Comparison of ENCODE assay signal across 8 mouse cellular contexts in genomic region chr6:87788896-87789587, GRCm38 (mm10). TPM values are rescaled to one million over a fixed set of nuclear protein-coding genes. Genes with fewer than 3 reads are reported as not detected.
DNase-seq lines count a peak whose midpoint lies in the region; ATAC-seq lines count a peak whose summit lies in the region.

No protein-coding gene starts in this region.

- 31% methylated on average over 5 of the region's 5 CpGs for WGBS in heart, embryonic 13.5 days
- 81% methylated on average over 5 of the region's 5 CpGs for WGBS in limb, embryonic 10.5 days
- 37% methylated on average over 5 of the region's 5 CpGs for WGBS in midbrain, embryonic 16.5 days
- 72% methylated on average over 5 of the region's 5 CpGs for WGBS in hindbrain, embryonic 10.5 days

- peaks cover 28% of the 10 kb centered on the region for H3K36me3 ChIP-seq in heart, embryonic 13.5 days
- peaks cover 17% of the 10 kb centered on the region for H3K36me3 ChIP-seq in limb, embryonic 10.5 days
- peaks cover 7% of the 10 kb centered on the region for H3K36me3 ChIP-seq in midbrain, embryonic 16.5 days (ENCODE audit: control insufficient read depth, insufficient read depth, low read length)
- H3K36me3 ChIP-seq in hindbrain, embryonic 10.5 days, result peaks cover 13% of the 10 kb centered on the region

- no peaks in the 10 kb centered on the region for H3K27me3 ChIP-seq in heart, embryonic 13.5 days (replicated peaks)
- no peaks in the 10 kb centered on the region for H3K27me3 ChIP-seq in limb, embryonic 10.5 days (ENCODE audit: low read depth, poor library complexity, severe bottlenecking)
- no peaks in the 10 kb centered on the region for H3K27me3 ChIP-seq in midbrain, embryonic 16.5 days (ENCODE audit: control insufficient read depth, insufficient read depth, low read depth, low read length)
- H3K27me3 ChIP-seq in hindbrain, embryonic 10.5 days (ENCODE audit: insufficient read depth, poor library complexity, severe bottlenecking), result no peaks in the 10 kb centered on the region

- H3K9me3 ChIP-seq in heart, embryonic 13.5 days, result no peaks in the 10 kb centered on the region
- no peaks in the 10 kb centered on the region for H3K9me3 ChIP-seq in limb, embryonic 10.5 days (replicated peaks)
- H3K9me3 ChIP-seq in midbrain, embryonic 16.5 days (replicated peaks; ENCODE audit: control insufficient read depth, low read length, poor library complexity, severe bottlenecking), result no peaks in the 10 kb centered on the region
- H3K9me3 ChIP-seq in hindbrain, embryonic 10.5 days, result no peaks in the 10 kb centered on the region

- ATAC-seq in cerebellum, adult (ENCODE audit: insufficient number of reproducible peaks, low FRiP score, low TSS enrichment), result no peak
- no peak for ATAC-seq in heart, embryonic 13.5 days (ENCODE audit: extremely low read depth, insufficient number of reproducible peaks, low FRiP score, low TSS enrichment)
- ATAC-seq in midbrain, embryonic 16.5 days, result no peak

- no peak overlapping the region for H3K4me2 ChIP-seq in heart, embryonic 13.5 days
- no peak overlapping the region for H3K4me2 ChIP-seq in midbrain, embryonic 16.5 days (ENCODE audit: low read length)

- H3K27ac ChIP-seq in heart, embryonic 13.5 days (replicated peaks), result peak overlapping the region; percentile 56
- peak overlapping the region; percentile 54; the same call in 1 of the 2 replicates for H3K27ac ChIP-seq in limb, embryonic 10.5 days
- peak overlapping the region; percentile 31; the same call in 1 of the 2 replicates for H3K27ac ChIP-seq in midbrain, embryonic 16.5 days (ENCODE audit: low read length)
- no peak overlapping the region for H3K27ac ChIP-seq in hindbrain, embryonic 10.5 days

- DNase-seq in cerebellum, adult 9-11 months, result peak; percentile 41
- DNase-seq in A20 (ENCODE audit: low read depth, low spot score), result peak; percentile 37
- no peak for DNase-seq in limb, embryonic 10.5 days (ENCODE audit: low spot score)
- no peak for DNase-seq in frontal cortex, postnatal 14 days (ENCODE audit: low spot score in 2 of 2)
- DNase-seq in hindbrain, embryonic 10.5 days (ENCODE audit: low spot score), result no peak

- peak overlapping the region; percentile 5; the same call in 1 of the 2 replicates for H3K9ac ChIP-seq in heart, embryonic 13.5 days
- no peak overlapping the region for H3K9ac ChIP-seq in midbrain, embryonic 16.5 days (ENCODE audit: low read depth, low read length)

- H3K4me3 ChIP-seq in heart, embryonic 13.5 days, result no peak overlapping the region
- no peak overlapping the region for H3K4me3 ChIP-seq in limb, embryonic 10.5 days
- H3K4me3 ChIP-seq in midbrain, embryonic 16.5 days (ENCODE audit: low read depth, low read length), result no peak overlapping the region
- H3K4me3 ChIP-seq in hindbrain, embryonic 10.5 days, result no peak overlapping the region

- peaks cover 32% of the 10 kb centered on the region for H3K4me1 ChIP-seq in heart, embryonic 13.5 days
- peaks cover 8% of the 10 kb centered on the region; the same call in 1 of the 2 replicates for H3K4me1 ChIP-seq in limb, embryonic 10.5 days
- peaks cover 2% of the 10 kb centered on the region; the same call in 1 of the 2 replicates for H3K4me1 ChIP-seq in midbrain, embryonic 16.5 days (ENCODE audit: control insufficient read depth, insufficient read depth, low read length)
- peaks cover 6% of the 10 kb centered on the region; the same call in 1 of the 2 replicates for H3K4me1 ChIP-seq in hindbrain, embryonic 10.5 days (replicated peaks)

RNA-seq across cellular contexts. Expression of gene Gp9, which starts 11.2 kb away (rescaled TPM):
- 5.1 and 7.2 TPM in 2 replicates for polyA plus RNA-seq in heart, embryonic 13.5 days (2015; fragmentation: Nextera tagmentation; extraction: Ambion mirVana)
- polyA plus RNA-seq in limb, embryonic 10.5 days (2016; fragmentation: Nextera tagmentation; extraction: Ambion mirVana), result 1.6 and 2.1 TPM in 2 replicates
- 0.50 and 0.66 TPM in 2 replicates for polyA plus RNA-seq in midbrain, embryonic 16.5 days (2015; fragmentation: Nextera tagmentation; extraction: Ambion mirVana)
- 3.0 and 3.1 TPM in 2 replicates for polyA plus RNA-seq in hindbrain, embryonic 10.5 days (2016; fragmentation: Nextera tagmentation; extraction: Ambion mirVana)

RNA-seq across cellular contexts. Expression of gene Rab43, which starts 22.9 kb away (rescaled TPM):
- 6.6 and 7.5 TPM in 2 replicates for polyA plus RNA-seq in heart, embryonic 13.5 days (2015; fragmentation: Nextera tagmentation; extraction: Ambion mirVana)
- 5.3 and 7.6 TPM in 2 replicates for polyA plus RNA-seq in limb, embryonic 10.5 days (2016; fragmentation: Nextera tagmentation; extraction: Ambion mirVana)
- 9.7 and 11.0 TPM in 2 replicates for polyA plus RNA-seq in midbrain, embryonic 16.5 days (2015; fragmentation: Nextera tagmentation; extraction: Ambion mirVana)
- polyA plus RNA-seq in hindbrain, embryonic 10.5 days (2016; fragmentation: Nextera tagmentation; extraction: Ambion mirVana), result 7.9 and 8.1 TPM in 2 replicates

RNA-seq across cellular contexts. Expression of gene Gm45140, which starts 46.6 kb away (rescaled TPM):
- 2.1 TPM in 2 replicates for polyA plus RNA-seq in heart, embryonic 13.5 days (2015; fragmentation: Nextera tagmentation; extraction: Ambion mirVana)
- polyA plus RNA-seq in limb, embryonic 10.5 days (2016; fragmentation: Nextera tagmentation; extraction: Ambion mirVana), result 2.7 and 3.6 TPM in 2 replicates
- polyA plus RNA-seq in midbrain, embryonic 16.5 days (2015; fragmentation: Nextera tagmentation; extraction: Ambion mirVana), result 2.5 and 4.0 TPM in 2 replicates
- 0.77 and 1.7 TPM in 2 replicates for polyA plus RNA-seq in hindbrain, embryonic 10.5 days (2016; fragmentation: Nextera tagmentation; extraction: Ambion mirVana)

RNA-seq across cellular contexts. Expression of gene Isy1, which starts 49.6 kb away (rescaled TPM):
- 22.1 and 25.4 TPM in 2 replicates for polyA plus RNA-seq in heart, embryonic 13.5 days (2015; fragmentation: Nextera tagmentation; extraction: Ambion mirVana)
- polyA plus RNA-seq in limb, embryonic 10.5 days (2016; fragmentation: Nextera tagmentation; extraction: Ambion mirVana), result 68.8 and 74.0 TPM in 2 replicates
- 26.2 and 27.5 TPM in 2 replicates for polyA plus RNA-seq in midbrain, embryonic 16.5 days (2015; fragmentation: Nextera tagmentation; extraction: Ambion mirVana)
- 50.7 and 68.0 TPM in 2 replicates for polyA plus RNA-seq in hindbrain, embryonic 10.5 days (2016; fragmentation: Nextera tagmentation; extraction: Ambion mirVana)

RNA-seq across cellular contexts. Expression of gene Efcc1, which starts 58.4 kb away (rescaled TPM):
- polyA plus RNA-seq in heart, embryonic 13.5 days (2015; fragmentation: Nextera tagmentation; extraction: Ambion mirVana), result 0.43 and 0.52 TPM in 2 replicates
- polyA plus RNA-seq in limb, embryonic 10.5 days (2016; fragmentation: Nextera tagmentation; extraction: Ambion mirVana), result 0.08 and 0.18 TPM in 2 replicates
- 4.6 and 5.5 TPM in 2 replicates for polyA plus RNA-seq in midbrain, embryonic 16.5 days (2015; fragmentation: Nextera tagmentation; extraction: Ambion mirVana)
- 4.2 and 5.8 TPM in 2 replicates for polyA plus RNA-seq in hindbrain, embryonic 10.5 days (2016; fragmentation: Nextera tagmentation; extraction: Ambion mirVana)

Comparison
In these comparisons a context has a peak if more than half of its experiments do, and no peak if none do; other contexts are left out.
1. DNase-seq: peak in cerebellum, adult 9-11 months (single experiment) and A20 (single experiment); none in limb, embryonic 10.5 days (single experiment), frontal cortex, postnatal 14 days (0 of 2) and hindbrain, embryonic 10.5 days (single experiment).